Mouse (Mus musculus) heart, embryonic 12.5 days (tissue): ENCODE data around the gene Cp. TPM values are rescaled to one million over a fixed set of nuclear protein-coding genes. Genes with fewer than 3 reads are reported as not detected.
"Not testable (repeated sequence)": the region's sequence is repeated elsewhere in the genome, so short reads cannot be mapped to it uniquely, and the experiment has no call there.

Experiments used
- ATAC-seq: fragments of 200-750 bp; cut with Nextera tagmentation; 2 replicates; pipeline ENCODE4 v1.8.0; 2017; ENCODE audit warnings: moderate TSS enrichment, moderate library complexity; ENCODE audit not compliant: insufficient number of reproducible peaks, low FRiP score
- H3K27ac ChIP-seq: fragments of 300-500 bp; sonication (generic); 2 replicates; pipeline ENCODE4 v1.5.1; 2016; ENCODE audit warnings: mild to moderate bottlenecking, moderate library complexity; ENCODE audit not compliant: poor library complexity, severe bottlenecking
- H3K27me3 ChIP-seq: fragments of 300-500 bp; sonication (generic); replicated peaks from 2 replicates; pipeline ENCODE4 v1.6.1; 2016; ENCODE audit warnings: mild to moderate bottlenecking, moderate library complexity
- H3K36me3 ChIP-seq: fragments of 300-500 bp; sonication (generic); 2 replicates; pipeline ENCODE4 v1.6.1; 2016; ENCODE audit warnings: mild to moderate bottlenecking, moderate library complexity
- H3K4me1 ChIP-seq: fragments of 300-500 bp; sonication (generic); replicated peaks from 2 replicates; pipeline ENCODE4 v1.6.1; 2016; ENCODE audit warnings: mild to moderate bottlenecking
- H3K4me2 ChIP-seq: fragments of 300-500 bp; sonication (generic); 2 replicates; pipeline ENCODE4 v1.6.1; 2016; ENCODE audit warnings: mild to moderate bottlenecking, moderate library complexity
- H3K4me3 ChIP-seq: fragments of 300-500 bp; sonication (generic); 2 replicates; pipeline ENCODE4 v1.5.1; 2016; ENCODE audit warnings: mild to moderate bottlenecking
- H3K9ac ChIP-seq: fragments of 300-500 bp; sonication (generic); 2 replicates; pipeline ENCODE4 v1.6.1; 2016; ENCODE audit warnings: mild to moderate bottlenecking, moderate library complexity
- H3K9me3 ChIP-seq: fragments of 300-500 bp; sonication (generic); replicated peaks from 2 replicates; pipeline ENCODE4 v1.6.1; 2016; ENCODE audit warnings: mild to moderate bottlenecking, moderate library complexity
- WGBS: fragments of 180-500 bp; shearing (Covaris S2); methylation state at CpG from one replicate; pipeline ENCODE4 v1.1.7; 2016; 5-methylcytosine and 5-hydroxymethylcytosine counted together
- polyA plus RNA-seq: library from polyadenylated mRNA; unstranded; fragments of >200 nt; fragmentation: Nextera tagmentation; extraction: Ambion mirVana; gene quantifications from 2 replicates; pipeline ENCODE4 v1.2.1, GENCODE M21; 2016

The Cp gene
- polyA plus RNA-seq, result 0.41 and 0.58 TPM in 2 replicates

DNA sequence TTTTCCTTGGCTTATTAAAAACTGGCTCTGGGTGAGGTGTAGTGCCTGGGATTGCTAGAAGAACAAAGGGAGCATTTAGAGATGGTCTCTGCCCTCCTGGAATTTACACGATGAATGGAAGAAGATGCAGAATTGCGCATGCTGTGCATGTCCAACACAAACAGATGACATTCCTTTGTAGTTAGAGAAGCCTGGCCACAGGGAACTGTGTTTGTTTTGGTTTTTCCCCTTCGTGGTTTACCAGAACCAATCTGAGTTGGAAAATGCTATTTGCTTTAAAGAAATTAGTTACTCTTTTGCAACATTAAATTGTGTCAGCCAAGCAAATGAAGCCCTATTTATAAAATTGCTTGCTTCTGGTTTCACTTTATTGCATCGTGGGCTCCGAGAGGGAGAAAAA is at the start of gene Cp:
Gene Cp, plus strand, starts transcription at position 170 of the 400 bp plus-strand sequence.
- no peak for ATAC-seq
- Histone ChIP-seq H3K4me3 (no peak within 1 kb of the TSS), H3K9ac (no peak within 1 kb of the TSS), H3K9me3 (no peaks in the 10 kb centered on the region), H3K27ac (no peak within 1 kb of the TSS), H3K27me3 (no peaks in the 10 kb centered on the region), H3K36me3 (no peaks in the 10 kb centered on the region), H3K4me2 (no peak within 1 kb of the TSS), H3K4me1 (peaks cover 16% of the 10 kb centered on the region)
- 52% methylated on average over 5 of the region's 5 CpGs for whole genome bisulfite sequencing

DNA sequence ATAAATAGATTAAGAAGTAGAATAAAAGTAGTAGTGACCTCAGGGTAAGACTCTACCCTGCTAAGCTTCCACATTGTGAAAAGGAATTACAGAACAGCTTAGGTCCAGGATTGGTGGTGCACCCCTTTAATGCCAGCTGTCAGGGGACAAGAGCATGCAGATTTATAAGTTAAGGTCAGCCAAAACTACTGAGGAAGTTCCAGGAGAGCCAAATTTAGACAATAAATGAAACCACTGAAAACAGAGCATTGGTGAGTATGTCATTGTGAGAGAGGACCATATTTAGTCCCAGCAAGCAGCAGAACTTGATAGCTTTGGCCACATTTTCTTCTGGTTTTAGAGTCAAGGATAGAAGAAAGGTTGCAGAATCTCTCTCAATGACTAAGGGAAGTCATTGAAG is 8.3 kb upstream of the Cp start:
- H3K27me3 ChIP-seq, result no peaks in the 10 kb centered on the region
- H3K4me2 ChIP-seq, result no peak overlapping the region
- no peak overlapping the region for H3K27ac ChIP-seq
- peaks cover 3% of the 10 kb centered on the region for H3K4me1 ChIP-seq
- no peak overlapping the region for H3K9ac ChIP-seq
- no peaks in the 10 kb centered on the region for H3K9me3 ChIP-seq
- H3K36me3 ChIP-seq, result no peaks in the 10 kb centered on the region
- no peak overlapping the region for H3K4me3 ChIP-seq
- ATAC-seq, result no peak

DNA sequence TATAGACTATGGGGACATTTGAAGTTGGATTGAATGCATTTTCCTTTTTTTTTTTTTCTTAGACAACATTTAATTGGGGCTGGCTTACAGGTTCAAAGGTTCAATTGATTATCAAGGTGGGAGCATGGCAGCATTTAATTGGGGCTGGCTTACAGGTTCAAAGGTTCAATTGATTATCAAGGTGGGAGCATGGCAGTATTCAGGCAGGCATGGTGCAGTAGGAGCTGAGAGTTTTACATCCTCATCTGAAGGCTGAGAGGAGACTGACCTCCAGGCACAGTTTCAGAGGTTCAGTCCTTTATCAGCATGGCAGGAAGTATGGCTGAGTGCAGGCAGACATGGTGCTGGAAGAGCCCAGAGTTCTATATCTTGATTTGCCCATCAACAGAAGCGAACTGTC is 7.5 kb upstream of the Cp start:
- not testable (repeated sequence) for H3K4me1 ChIP-seq

DNA sequence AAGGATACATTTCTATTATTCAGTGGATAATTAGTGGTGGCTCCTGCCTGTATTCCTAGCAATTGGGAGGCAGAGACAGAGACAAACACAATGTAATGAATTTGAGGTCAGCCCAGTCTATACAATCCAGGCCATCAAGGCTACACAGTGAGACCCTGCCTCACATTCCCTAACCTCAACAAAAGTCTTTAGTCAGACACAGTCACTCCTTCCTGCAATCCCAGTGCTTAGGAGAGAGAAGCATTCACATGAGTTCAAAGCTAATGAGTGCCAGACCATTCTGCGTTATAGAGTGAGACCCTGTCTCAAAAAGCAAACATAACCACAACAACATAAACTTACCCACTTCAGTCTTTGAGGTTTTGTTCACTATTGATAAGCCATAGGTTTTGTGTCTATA is 3.4 kb upstream of the Cp start:
- 63% methylated on average over 1 of the region's 1 CpGs for WGBS
- Histone ChIP-seq H3K27me3 (no peaks in the 10 kb centered on the region), H3K9ac (no peak overlapping the region), H3K36me3 (no peaks in the 10 kb centered on the region), H3K27ac (peak overlapping the region; percentile 82), H3K4me3 (no peak overlapping the region), H3K4me1 (peaks cover 6% of the 10 kb centered on the region), H3K4me2 (no peak overlapping the region), H3K9me3 (no peaks in the 10 kb centered on the region)
- ATAC-seq, result 0 out of 2 replicates have a peak, but pooled peaks have one; percentile 53

More for the DNA sequence above, 7.5 kb upstream of the Cp start:
- not testable (repeated sequence) for ATAC-seq, H3K4me2 ChIP-seq, H3K9ac ChIP-seq, H3K36me3 ChIP-seq, H3K27ac ChIP-seq, H3K4me3 ChIP-seq, H3K9me3 ChIP-seq, H3K27me3 ChIP-seq
- WGBS, result 69% methylated on average over 1 of the region's 1 CpGs

DNA sequence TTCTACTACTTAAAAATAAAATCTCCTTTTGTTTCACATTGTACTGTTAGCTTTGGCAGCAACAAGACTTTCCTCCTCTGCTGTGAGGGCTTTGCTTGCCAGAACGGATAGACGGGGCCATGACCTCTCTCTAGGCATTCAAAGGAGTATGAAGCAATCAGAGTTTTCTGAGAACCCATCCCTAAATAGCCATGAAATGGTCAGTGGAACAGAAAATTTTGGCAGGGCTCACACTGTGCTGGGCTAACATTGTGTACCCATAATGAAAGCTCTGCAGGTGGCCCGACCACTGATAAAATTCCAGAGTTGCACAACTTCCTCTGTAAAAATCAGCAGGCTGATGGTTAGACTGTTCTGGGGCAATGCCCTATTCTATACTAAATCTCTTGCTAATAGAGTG is 3.0 kb upstream of the Cp start:
- H3K27me3 ChIP-seq, result no peaks in the 10 kb centered on the region
- no peak overlapping the region for H3K4me2 ChIP-seq
- no peaks in the 10 kb centered on the region for H3K9me3 ChIP-seq
- H3K4me1 ChIP-seq, result peaks cover 7% of the 10 kb centered on the region
- H3K36me3 ChIP-seq, result no peaks in the 10 kb centered on the region
- 39% methylated on average over 3 of the region's 3 CpGs for WGBS
- H3K9ac ChIP-seq, result no peak overlapping the region
- ATAC-seq, result peak; percentile 89
- H3K4me3 ChIP-seq, result no peak overlapping the region
- no peak overlapping the region for H3K27ac ChIP-seq

DNA sequence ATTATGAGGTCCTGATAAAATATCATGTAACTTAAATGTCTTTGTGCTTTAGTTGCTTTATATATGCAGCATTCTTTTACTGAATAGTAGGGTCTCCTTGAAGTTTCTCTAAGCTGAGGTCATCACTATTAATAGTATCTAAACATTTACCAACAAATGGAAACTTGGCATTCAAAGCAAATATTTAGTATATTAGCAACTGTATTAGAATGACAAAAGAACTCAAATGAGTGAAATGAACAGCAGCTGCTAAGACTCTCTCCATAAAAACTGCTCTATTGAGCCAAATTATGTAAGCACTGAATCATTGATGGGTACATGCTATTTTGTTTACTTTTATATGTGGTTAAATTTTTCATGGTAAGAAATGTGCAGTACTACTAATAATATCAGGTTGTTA is 1.2 kb downstream of the Cp start:
- H3K4me3 ChIP-seq, result no peak overlapping the region
- H3K9me3 ChIP-seq, result no peaks in the 10 kb centered on the region
- ATAC-seq, result no peak
- no peaks in the 10 kb centered on the region for H3K27me3 ChIP-seq
- no peak overlapping the region for H3K9ac ChIP-seq
- H3K4me1 ChIP-seq, result peaks cover 16% of the 10 kb centered on the region
- no peaks in the 10 kb centered on the region for H3K36me3 ChIP-seq
- no peak overlapping the region for H3K4me2 ChIP-seq
- no peak overlapping the region for H3K27ac ChIP-seq

DNA sequence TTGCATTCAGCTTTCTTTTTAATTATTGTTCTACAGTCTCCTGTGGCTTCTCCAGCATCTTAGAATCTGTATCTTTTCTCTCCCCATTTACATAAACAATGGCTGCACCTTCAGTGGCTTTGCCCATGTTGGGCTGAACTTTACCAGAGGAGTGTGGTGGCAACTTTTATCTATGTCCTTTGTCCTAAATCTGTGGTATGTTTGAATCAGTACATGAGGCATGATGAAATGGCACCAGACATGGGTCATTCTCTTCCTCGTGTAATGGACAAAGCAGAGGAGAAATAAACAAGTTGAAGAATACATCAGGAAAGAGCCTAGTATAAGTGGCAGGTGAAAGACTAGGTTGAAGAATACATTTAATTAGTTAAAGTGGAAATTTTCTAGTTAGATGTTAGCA is 2.1 kb downstream of the Cp start:
- no peak for ATAC-seq
- Histone ChIP-seq H3K36me3 (no peaks in the 10 kb centered on the region), H3K9me3 (no peaks in the 10 kb centered on the region), H3K4me1 (peaks cover 10% of the 10 kb centered on the region), H3K4me3 (no peak overlapping the region), H3K27ac (no peak overlapping the region), H3K9ac (no peak overlapping the region), H3K4me2 (no peak overlapping the region), H3K27me3 (no peaks in the 10 kb centered on the region)
- WGBS, result 71% methylated on average over 1 of the region's 1 CpGs

DNA sequence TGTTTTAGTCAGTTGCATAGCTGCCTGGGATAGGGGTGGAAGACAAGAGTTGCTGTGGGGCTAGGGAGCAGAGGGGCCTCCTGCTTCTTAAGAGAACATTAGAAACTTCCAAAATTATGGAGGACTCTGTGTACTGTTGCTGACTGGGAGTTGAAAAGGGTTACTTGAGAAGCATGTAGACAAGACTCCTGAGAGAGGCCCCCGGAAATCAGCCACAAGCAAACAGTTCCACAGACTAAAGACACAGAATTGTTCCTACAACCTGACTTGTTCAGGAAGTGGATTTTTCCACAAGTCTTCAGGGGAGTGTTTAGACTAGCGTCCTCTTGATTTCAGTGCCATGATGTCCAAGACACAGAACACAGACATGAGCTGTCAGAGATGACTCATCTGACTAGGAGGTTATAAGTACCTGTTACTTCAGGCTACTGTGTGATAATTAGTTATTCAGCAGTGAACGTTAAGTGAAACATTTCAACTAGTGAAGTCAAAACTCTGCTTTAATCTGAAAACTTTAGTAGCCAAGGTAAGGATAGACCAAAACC is 3.8 kb downstream of the Cp start:
- no peaks in the 10 kb centered on the region for H3K36me3 ChIP-seq
- no peak overlapping the region for H3K9ac ChIP-seq
- H3K27me3 ChIP-seq, result no peaks in the 10 kb centered on the region
- ATAC-seq, result no peak
- no peak overlapping the region for H3K27ac ChIP-seq
- no peak overlapping the region for H3K4me2 ChIP-seq
- H3K9me3 ChIP-seq, result no peaks in the 10 kb centered on the region
- H3K4me1 ChIP-seq, result peaks cover 20% of the 10 kb centered on the region
- H3K4me3 ChIP-seq, result no peak overlapping the region
- WGBS, result 51% methylated on average over 3 of the region's 3 CpGs

DNA sequence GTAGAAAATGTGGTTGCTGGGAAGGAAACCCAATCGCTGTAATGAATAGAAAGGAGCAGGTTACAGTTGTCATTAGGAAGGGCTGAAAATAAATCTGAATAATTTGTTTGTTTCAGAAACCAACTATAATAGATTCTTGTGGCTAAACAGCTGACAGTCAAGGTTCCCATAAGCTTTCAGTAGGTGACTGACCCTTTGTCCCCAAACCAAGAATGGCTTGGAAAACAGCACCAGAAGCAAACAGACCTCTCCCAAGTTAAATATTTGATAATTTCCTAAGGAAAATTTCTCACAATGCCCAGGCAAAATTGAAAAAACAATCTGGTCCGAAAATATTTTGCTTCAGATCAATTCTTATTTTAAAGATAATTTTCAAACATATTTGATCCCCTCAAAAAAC is 4.5 kb downstream of the Cp start:
- Histone ChIP-seq H3K9me3 (no peaks in the 10 kb centered on the region), H3K4me3 (no peak overlapping the region), H3K4me2 (no peak overlapping the region), H3K36me3 (no peaks in the 10 kb centered on the region), H3K27ac (no peak overlapping the region), H3K4me1 (peaks cover 23% of the 10 kb centered on the region), H3K9ac (no peak overlapping the region), H3K27me3 (no peaks in the 10 kb centered on the region)
- no peak for ATAC-seq
- WGBS, result 83% methylated on average over 2 of the region's 2 CpGs

DNA sequence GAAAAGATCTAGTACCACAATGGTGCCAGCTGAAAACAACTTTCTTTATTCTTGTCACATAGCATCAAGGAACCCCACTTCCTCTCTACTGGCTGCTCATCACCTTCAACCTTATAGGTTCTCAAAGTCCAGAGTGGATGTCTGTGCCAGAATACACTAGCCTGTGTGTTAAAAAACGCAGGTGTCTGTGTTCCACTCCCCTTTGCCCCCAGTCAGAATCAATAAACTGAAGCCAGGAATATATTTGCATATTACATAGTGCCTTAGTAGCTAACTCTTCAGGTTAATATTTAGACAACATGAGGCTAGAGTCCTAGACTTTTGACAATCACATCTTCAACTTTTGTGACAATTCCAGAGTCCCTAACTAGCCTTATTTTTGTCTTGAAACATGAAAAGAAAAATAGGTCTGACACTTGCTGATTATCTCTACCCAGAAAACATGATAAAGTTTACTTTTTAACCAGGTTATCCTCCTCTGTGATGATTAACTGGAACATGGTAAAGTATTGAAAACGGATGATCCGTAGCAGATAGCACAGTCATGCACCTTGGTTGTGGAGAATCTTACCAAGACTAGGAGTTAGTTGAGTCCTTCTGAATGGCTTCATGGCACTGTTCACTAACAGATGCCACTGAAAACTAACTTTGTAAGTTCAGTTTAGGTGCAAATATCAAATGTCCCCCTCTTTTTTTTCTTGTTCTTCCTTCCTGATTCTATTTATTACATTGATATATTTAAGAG is 6.1 kb downstream of the Cp start:
- no peaks in the 10 kb centered on the region for H3K36me3 ChIP-seq

DNA sequence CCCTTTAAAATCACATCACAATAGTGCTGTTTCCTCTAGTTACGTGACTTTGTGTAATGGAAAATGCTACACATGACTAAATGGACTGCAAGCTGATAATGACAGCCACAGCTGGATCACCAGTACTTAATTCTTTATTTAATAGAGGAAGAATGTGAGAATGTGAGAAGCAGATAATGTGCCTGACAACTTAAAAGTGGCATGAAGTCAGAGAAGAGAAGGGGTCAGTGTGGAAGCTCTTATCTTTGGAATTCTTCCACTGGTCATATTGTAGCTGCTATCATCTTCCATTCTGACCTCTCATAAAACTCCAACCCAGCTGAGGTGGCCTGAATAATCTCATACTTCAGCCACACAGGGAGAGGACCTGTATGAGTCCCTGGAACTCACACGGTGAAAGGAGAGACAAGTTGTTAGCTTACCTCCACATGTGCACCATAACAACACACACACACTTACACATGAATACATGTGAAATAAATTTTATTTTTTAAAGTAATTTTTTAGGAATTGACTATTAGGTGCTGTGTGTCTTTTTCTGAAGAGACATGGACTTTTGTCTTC is 7.9 kb downstream of the Cp start:
- no peak overlapping the region for H3K4me3 ChIP-seq
- no peaks in the 10 kb centered on the region for H3K9me3 ChIP-seq
- WGBS, result 16% methylated on average over 2 of the region's 2 CpGs
- H3K36me3 ChIP-seq, result no peaks in the 10 kb centered on the region
- peaks cover 20% of the 10 kb centered on the region for H3K4me1 ChIP-seq
- H3K27ac ChIP-seq, result peak overlapping the region; percentile 61
- no peaks in the 10 kb centered on the region for H3K27me3 ChIP-seq
- H3K9ac ChIP-seq, result no peak overlapping the region
- no peak overlapping the region for H3K4me2 ChIP-seq
- ATAC-seq, result peak; percentile 66

More for the DNA sequence above, 6.1 kb downstream of the Cp start:
- no peaks in the 10 kb centered on the region for H3K9me3 ChIP-seq
- H3K4me2 ChIP-seq, result no peak overlapping the region
- no peak overlapping the region for H3K4me3 ChIP-seq
- H3K27ac ChIP-seq, result no peak overlapping the region
- H3K9ac ChIP-seq, result no peak overlapping the region
- ATAC-seq, result no peak
- no peaks in the 10 kb centered on the region for H3K27me3 ChIP-seq
- peaks cover 23% of the 10 kb centered on the region for H3K4me1 ChIP-seq
- WGBS, result 83% methylated on average over 3 of the region's 3 CpGs
